Mouse (Mus musculus): Measurements from ENCODE around the gene Drosha. TPM values are rescaled to one million over a fixed set of nuclear protein-coding genes. Genes with fewer than 3 reads are reported as not detected.
A peak's percentile ranks its signal among the peaks of the same experiment; 100 is the strongest.
"Not testable (repeated sequence)": the region's sequence is repeated elsewhere in the genome, so short reads cannot be mapped to it uniquely, and the experiment has no call there.

Gene Drosha
- polyA plus RNA-seq, 1 experiment from 2014 or later, result 22.3 TPM

GRCm38 (mm10) chr15:12795457-12795894, 29.1 kb upstream of the Drosha start:
- H3K4me2 ChIP-seq (ENCODE audit: low read length), result no peak overlapping the region
- no peaks in the 10 kb centered on the region for H3K27me3 ChIP-seq (ENCODE audit: insufficient read depth, low read length)
- no peak overlapping the region for H3K27ac ChIP-seq
- 0% methylated on average over 2 of the region's 2 CpGs for WGBS
- no peak overlapping the region for H3K4me3 ChIP-seq (replicated peaks; ENCODE audit: low read depth, low read length)
- peak; percentile 88 for TF ChIP-seq CTCF (IDR thresholded peaks at IDR 0.05; ENCODE audit: low read depth)
- ATAC-seq (replicated peaks; ENCODE audit: low FRiP score, low read depth), result no peak; the same call in 1 of the 2 replicates
- H3K36me3 ChIP-seq (ENCODE audit: insufficient read depth, low read length), result no peaks in the 10 kb centered on the region
- no peak overlapping the region for H3K9ac ChIP-seq (ENCODE audit: low read depth, low read length)
- H3K4me1 ChIP-seq (replicated peaks; ENCODE audit: insufficient read depth, low read length), result no peaks in the 10 kb centered on the region
- DNase-seq (ENCODE audit: low spot score), result peak; percentile 91
- H3K9me3 ChIP-seq (replicated peaks; ENCODE audit: low read length), result no peaks in the 10 kb centered on the region

GRCm38 (mm10) chr15:12795909-12796470, 28.6 kb upstream of the Drosha start:
- TF ChIP-seq CTCF (IDR thresholded peaks at IDR 0.05; ENCODE audit: low read depth), result no peak

GRCm38 (mm10) chr15:12798043-12798442, 26.6 kb upstream of the Drosha start:
- Histone ChIP-seq H3K9ac (ENCODE audit: low read depth, low read length) (no peak overlapping the region), H3K4me1 (replicated peaks; ENCODE audit: insufficient read depth, low read length) (no peaks in the 10 kb centered on the region), H3K36me3 (ENCODE audit: insufficient read depth, low read length) (no peaks in the 10 kb centered on the region), H3K4me2 (ENCODE audit: low read length) (no peak overlapping the region), H3K9me3 (replicated peaks; ENCODE audit: low read length) (no peaks in the 10 kb centered on the region), H3K27me3 (ENCODE audit: insufficient read depth, low read length) (no peaks in the 10 kb centered on the region), H3K27ac (no peak overlapping the region), H3K4me3 (replicated peaks; ENCODE audit: low read depth, low read length) (no peak overlapping the region)
- WGBS, result 76% methylated on average over 6 of the region's 6 CpGs
- no peak for DNase-seq (ENCODE audit: low spot score)
- TF ChIP-seq CTCF (IDR thresholded peaks at IDR 0.05; ENCODE audit: low read depth), result no peak
- ATAC-seq (replicated peaks; ENCODE audit: low FRiP score, low read depth), result no peak

More at GRCm38 (mm10) chr15:12795909-12796470, 28.6 kb upstream of the Drosha start:
- Histone ChIP-seq H3K36me3 (ENCODE audit: insufficient read depth, low read length) (no peaks in the 10 kb centered on the region), H3K4me3 (replicated peaks; ENCODE audit: low read depth, low read length) (no peak overlapping the region), H3K9me3 (replicated peaks; ENCODE audit: low read length) (no peaks in the 10 kb centered on the region), H3K9ac (ENCODE audit: low read depth, low read length) (no peak overlapping the region), H3K27ac (no peak overlapping the region), H3K4me1 (replicated peaks; ENCODE audit: insufficient read depth, low read length) (no peaks in the 10 kb centered on the region), H3K27me3 (ENCODE audit: insufficient read depth, low read length) (no peaks in the 10 kb centered on the region), H3K4me2 (ENCODE audit: low read length) (no peak overlapping the region)
- 52% methylated on average over 13 of the region's 13 CpGs for WGBS
- DNase-seq (ENCODE audit: low spot score) (no peak), ATAC-seq (replicated peaks; ENCODE audit: low FRiP score, low read depth) (no peak)

GRCm38 (mm10) chr15:12800405-12801141, 24.0 kb upstream of the Drosha start:
- no peaks in the 10 kb centered on the region for H3K27me3 ChIP-seq (ENCODE audit: insufficient read depth, low read length)
- H3K4me1 ChIP-seq (replicated peaks; ENCODE audit: insufficient read depth, low read length), result no peaks in the 10 kb centered on the region
- no peak overlapping the region for H3K4me2 ChIP-seq (ENCODE audit: low read length)
- no peak overlapping the region for H3K4me3 ChIP-seq (replicated peaks; ENCODE audit: low read depth, low read length)
- no peak overlapping the region for H3K27ac ChIP-seq
- no peaks in the 10 kb centered on the region for H3K9me3 ChIP-seq (replicated peaks; ENCODE audit: low read length)
- WGBS, result 45% methylated on average over 15 of the region's 15 CpGs
- ATAC-seq (replicated peaks; ENCODE audit: low FRiP score, low read depth) (no peak), DNase-seq (ENCODE audit: low spot score) (no peak)
- H3K36me3 ChIP-seq (ENCODE audit: insufficient read depth, low read length), result no peaks in the 10 kb centered on the region
- TF ChIP-seq CTCF (IDR thresholded peaks at IDR 0.05; ENCODE audit: low read depth), result no peak
- no peak overlapping the region for H3K9ac ChIP-seq (ENCODE audit: low read depth, low read length)

GRCm38 (mm10) chr15:12801142-12801506, 23.5 kb upstream of the Drosha start:
- not testable (repeated sequence) for H3K27me3 ChIP-seq (ENCODE audit: insufficient read depth, low read length); H3K4me3 ChIP-seq (replicated peaks; ENCODE audit: low read depth, low read length); ATAC-seq (replicated peaks; ENCODE audit: low FRiP score, low read depth); H3K4me1 ChIP-seq (replicated peaks; ENCODE audit: insufficient read depth, low read length); H3K9ac ChIP-seq (ENCODE audit: low read depth, low read length); H3K27ac ChIP-seq; H3K36me3 ChIP-seq (ENCODE audit: insufficient read depth, low read length); H3K4me2 ChIP-seq (ENCODE audit: low read length); DNase-seq (ENCODE audit: low spot score); H3K9me3 ChIP-seq (replicated peaks; ENCODE audit: low read length)
- 75% methylated on average over 2 of the region's 2 CpGs for WGBS

- DNase-seq (ENCODE audit: low spot score) (no peak), ATAC-seq (replicated peaks; ENCODE audit: low FRiP score, low read depth) (no peak)
- Histone ChIP-seq H3K4me1 (replicated peaks; ENCODE audit: insufficient read depth, low read length) (no peaks in the 10 kb centered on the region), H3K9ac (ENCODE audit: low read depth, low read length) (no peak overlapping the region), H3K4me2 (ENCODE audit: low read length) (no peak overlapping the region), H3K27ac (no peak overlapping the region), H3K9me3 (replicated peaks; ENCODE audit: low read length) (no peaks in the 10 kb centered on the region), H3K36me3 (ENCODE audit: insufficient read depth, low read length) (peaks cover 12% of the 10 kb centered on the region; the same call in 1 of the 2 replicates), H3K27me3 (ENCODE audit: insufficient read depth, low read length) (no peaks in the 10 kb centered on the region), H3K4me3 (replicated peaks; ENCODE audit: low read depth, low read length) (no peak overlapping the region)
- no peak for TF ChIP-seq CTCF (IDR thresholded peaks at IDR 0.05; ENCODE audit: low read depth)
- 73% methylated on average over 4 of the region's 4 CpGs for WGBS
These were observed 19.5 kb upstream of the Drosha start for GRCm38 (mm10) chr15:12805071-12805470.
